Mouse (Mus musculus): ENCODE data around the gene Cib1. TPM values are rescaled to one million over a fixed set of nuclear protein-coding genes. Genes with fewer than 3 reads are reported as not detected.

The Cib1 gene
- 89.5 TPM for polyA plus RNA-seq (2014; fragmentation: Illumina TruSeq; extraction: RNeasy Lipid Tissue Mini Kit (QIAGEN cat#74804); ENCODE audit: low read depth, low replicate concordance)

DNA sequence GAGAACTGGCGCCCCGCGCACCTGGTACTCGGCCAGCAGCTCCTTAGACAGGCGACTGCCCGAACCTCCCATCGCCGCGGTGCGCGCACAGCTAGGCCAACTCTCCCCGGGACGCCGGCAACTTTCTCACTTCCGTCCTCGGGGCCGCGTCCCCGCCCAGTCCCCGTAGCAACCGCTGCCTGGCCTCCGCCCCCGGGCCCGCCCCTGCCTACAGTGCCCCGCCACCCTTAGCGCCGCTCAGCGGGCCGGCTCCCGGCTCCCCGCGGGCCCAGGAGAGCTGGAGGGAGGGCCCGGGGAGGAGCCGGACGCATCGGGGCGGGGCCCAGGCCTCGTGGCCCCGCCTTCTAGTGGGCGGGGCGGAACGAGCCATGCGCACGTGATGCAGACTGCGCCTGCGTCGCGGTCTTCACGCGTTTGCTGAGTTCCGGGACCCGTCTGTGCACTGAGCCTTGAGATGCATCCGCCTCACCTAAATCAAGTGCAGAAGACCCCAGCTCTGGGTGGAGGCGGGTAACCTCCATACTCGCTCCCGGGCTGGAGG lies at the start of gene Cib1, which contains the start of gene Gdpgp1:
Cib1 (minus strand) TSS at position 325 of the 541 bp plus-strand sequence.
Gdpgp1 (plus strand) TSS at position 377 of the 541 bp plus-strand sequence.

DNA sequence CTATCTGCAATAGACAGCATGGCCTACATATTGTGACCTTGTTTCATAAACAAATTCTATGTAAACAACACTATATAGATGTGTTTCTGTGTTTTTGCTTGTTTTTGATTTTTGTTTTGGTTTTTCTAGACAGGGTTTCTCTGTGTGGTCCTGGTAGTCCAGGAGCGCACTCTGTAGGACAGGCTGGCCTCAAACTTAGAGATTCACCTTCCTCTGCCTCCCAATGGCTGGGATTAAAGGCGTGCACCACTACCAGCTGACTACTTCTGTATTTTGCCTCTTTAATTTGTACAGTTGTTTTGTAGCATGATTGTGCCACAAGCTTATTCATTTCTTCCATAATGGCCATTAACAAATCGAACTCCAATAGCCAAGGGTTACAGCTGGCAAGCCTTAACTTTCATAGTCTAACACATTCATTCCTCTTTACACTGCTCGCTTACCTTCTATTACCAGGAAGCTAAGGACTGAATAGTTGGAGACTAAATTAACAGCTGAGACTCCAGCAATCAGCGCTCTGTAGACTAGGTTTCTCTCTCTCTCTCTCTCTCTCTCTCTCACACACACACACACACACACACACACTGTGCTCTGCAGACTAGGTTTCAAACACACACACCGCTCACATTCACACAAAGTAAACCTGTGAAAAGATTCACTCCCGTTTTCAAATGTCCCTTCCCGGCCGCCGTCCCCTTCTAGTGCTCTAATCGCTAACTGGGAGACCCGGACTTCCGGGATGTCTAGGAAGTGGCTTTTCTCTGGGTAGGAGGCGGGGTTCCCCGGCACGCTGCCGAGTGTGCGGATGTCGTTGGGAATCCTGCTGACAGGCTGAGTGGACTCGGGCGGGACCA lies 36.5 kb upstream of the Cib1 start, which contains the start of gene Vps33b:
Vps33b (plus strand) TSS at position 753 of the 854 bp plus-strand sequence.

DNA sequence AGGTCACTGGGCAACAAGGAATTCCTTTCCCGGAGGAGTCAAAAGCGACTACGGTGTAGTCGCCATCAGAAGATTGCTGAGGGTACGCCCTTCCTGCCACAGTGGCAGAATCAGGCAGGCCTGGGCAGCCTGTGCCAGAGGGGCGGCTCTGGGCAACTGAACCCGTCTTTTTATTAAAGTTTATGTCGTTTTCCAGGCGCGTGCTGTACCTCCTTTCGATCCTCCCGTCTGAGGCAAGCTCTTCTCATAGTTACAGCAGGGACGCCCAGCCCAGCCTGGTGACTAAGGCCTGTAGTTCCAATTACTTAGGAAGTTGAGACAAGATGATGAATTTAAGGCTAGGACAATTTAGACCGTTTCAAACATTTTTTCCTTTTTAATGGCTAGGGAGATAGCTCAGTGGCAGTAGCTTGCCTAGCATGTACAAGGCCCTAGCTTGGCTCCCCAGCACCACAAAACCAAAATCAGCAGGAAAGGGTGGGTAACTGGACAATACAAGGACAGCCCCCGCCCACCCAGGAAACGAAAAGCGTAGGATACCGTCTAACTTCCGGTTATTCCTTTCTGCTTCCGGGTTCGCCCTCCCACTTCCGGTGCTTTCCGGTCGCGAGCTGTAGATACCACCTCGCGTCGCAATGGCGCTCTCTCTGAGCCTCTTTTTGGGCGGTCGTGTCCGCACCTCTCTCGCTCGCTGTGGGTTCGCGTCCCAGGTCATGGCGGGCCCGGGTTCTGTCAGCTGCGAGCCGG lies 28.2 kb upstream of the Cib1 start, which contains the start of gene Ngrn:
Ngrn (plus strand) TSS at position 591 of the 747 bp plus-strand sequence.

DNA sequence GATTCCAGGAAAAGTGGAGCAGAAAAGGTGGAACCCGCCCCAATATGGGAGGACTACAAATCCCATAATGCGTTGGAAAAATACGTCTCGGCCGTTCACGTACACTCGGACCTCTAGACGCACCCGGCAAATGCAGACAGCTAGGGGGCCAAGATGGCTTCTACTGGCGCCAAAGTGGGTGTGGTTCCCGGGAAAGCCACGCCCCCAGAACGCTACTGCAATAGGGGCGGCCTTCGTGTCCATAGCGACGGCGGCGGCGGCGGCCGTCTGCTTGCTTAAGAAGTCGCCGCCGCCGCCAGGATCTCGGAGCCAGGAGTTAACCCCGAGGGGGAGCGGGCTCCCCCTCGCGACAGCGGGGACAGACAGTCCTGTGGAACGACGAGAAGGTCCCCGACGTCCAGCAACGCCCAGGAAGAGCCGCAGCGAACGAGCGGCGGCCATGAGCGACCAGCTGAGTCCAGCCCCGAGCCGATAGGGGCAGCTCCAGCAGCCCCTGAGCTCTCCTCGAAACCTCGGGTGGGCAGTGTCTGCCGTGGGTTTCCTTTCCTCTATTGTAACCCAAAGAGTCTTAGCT lies 13.6 kb upstream of the Cib1 start, which contains the start of gene Ttll13:
Ttll13 (plus strand) TSS at position 229 of the 574 bp plus-strand sequence.

DNA sequence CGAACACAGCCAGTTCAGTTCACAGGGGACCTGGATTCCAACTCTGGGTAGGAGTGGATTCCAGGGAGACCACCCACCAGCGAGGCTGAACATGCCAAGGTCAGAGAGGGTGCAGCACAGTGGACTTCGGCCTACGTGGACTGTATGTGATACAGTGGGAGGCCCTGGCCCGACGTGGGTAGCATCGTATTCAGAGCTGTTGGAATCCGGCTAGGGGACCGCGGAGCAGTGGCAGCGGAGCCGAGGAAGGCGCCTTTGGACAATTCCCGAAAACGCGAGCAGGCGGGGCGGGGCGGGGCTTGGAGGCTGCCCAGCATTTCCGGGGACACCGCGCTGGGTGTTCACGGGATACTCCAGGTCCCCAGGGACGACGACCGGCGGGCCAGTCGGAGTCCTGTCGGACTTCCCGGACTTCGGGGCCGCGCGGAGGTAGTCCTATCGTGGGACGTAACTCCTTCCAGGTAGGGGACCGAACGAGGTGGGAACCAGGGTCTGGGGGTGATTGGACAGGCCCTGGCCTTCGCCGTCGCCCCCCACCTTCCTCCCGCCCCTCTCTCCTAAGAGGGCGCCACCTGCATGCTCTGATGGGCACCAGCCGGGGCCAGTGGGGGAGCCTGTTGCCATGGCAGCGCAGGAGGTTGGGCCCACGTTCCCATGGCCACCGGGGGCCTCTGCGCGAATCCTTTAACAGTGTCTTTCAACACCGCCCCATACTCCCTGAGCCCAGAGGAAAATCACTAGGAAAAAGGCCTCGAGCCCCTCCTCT lies 45.9 kb downstream of the Cib1 start, which contains the start of gene Sema4b:
Sema4b (plus strand) TSS at position 311 of the 766 bp plus-strand sequence.

Other genes with a start within 250 kb of the Cib1 start
- gene Zfp710, start 208.0 kb downstream of the Cib1 start, polyA plus RNA-seq (2014; fragmentation: Illumina TruSeq; extraction: RNeasy Lipid Tissue Mini Kit (QIAGEN cat#74804); ENCODE audit: low read depth, low replicate concordance) = 12.4 TPM
- 136 TPM for gene Idh2, start 117.4 kb downstream of the Cib1 start, polyA plus RNA-seq (2014; fragmentation: Illumina TruSeq; extraction: RNeasy Lipid Tissue Mini Kit (QIAGEN cat#74804); ENCODE audit: low read depth, low replicate concordance)
- 13.7 TPM for gene Sema4b, start 46.0 kb downstream of the Cib1 start, polyA plus RNA-seq (2014; fragmentation: Illumina TruSeq; extraction: RNeasy Lipid Tissue Mini Kit (QIAGEN cat#74804); ENCODE audit: low read depth, low replicate concordance)
- gene Gdpgp1, start 52 bp upstream of the Cib1 start, polyA plus RNA-seq (2014; fragmentation: Illumina TruSeq; extraction: RNeasy Lipid Tissue Mini Kit (QIAGEN cat#74804); ENCODE audit: low read depth, low replicate concordance) = 2.5 TPM
- 9.4 TPM for gene Ttll13, start 13.6 kb upstream of the Cib1 start, polyA plus RNA-seq (2014; fragmentation: Illumina TruSeq; extraction: RNeasy Lipid Tissue Mini Kit (QIAGEN cat#74804); ENCODE audit: low read depth, low replicate concordance)
- 36.8 TPM for gene Ngrn, start 28.4 kb upstream of the Cib1 start, polyA plus RNA-seq (2014; fragmentation: Illumina TruSeq; extraction: RNeasy Lipid Tissue Mini Kit (QIAGEN cat#74804); ENCODE audit: low read depth, low replicate concordance)
- 14.3 TPM for gene Vps33b, start 36.8 kb upstream of the Cib1 start, polyA plus RNA-seq (2014; fragmentation: Illumina TruSeq; extraction: RNeasy Lipid Tissue Mini Kit (QIAGEN cat#74804); ENCODE audit: low read depth, low replicate concordance)
- gene Prc1, start 61.6 kb upstream of the Cib1 start, polyA plus RNA-seq (2014; fragmentation: Illumina TruSeq; extraction: RNeasy Lipid Tissue Mini Kit (QIAGEN cat#74804); ENCODE audit: low read depth, low replicate concordance) = 4.9 TPM
- gene Rccd1, start 91.6 kb upstream of the Cib1 start, polyA plus RNA-seq (2014; fragmentation: Illumina TruSeq; extraction: RNeasy Lipid Tissue Mini Kit (QIAGEN cat#74804); ENCODE audit: low read depth, low replicate concordance) = 22.6 TPM
- gene Unc45a, start 108.2 kb upstream of the Cib1 start, polyA plus RNA-seq (2014; fragmentation: Illumina TruSeq; extraction: RNeasy Lipid Tissue Mini Kit (QIAGEN cat#74804); ENCODE audit: low read depth, low replicate concordance) = 27.2 TPM
- gene Hddc3, start 110.3 kb upstream of the Cib1 start, polyA plus RNA-seq (2014; fragmentation: Illumina TruSeq; extraction: RNeasy Lipid Tissue Mini Kit (QIAGEN cat#74804); ENCODE audit: low read depth, low replicate concordance) = 28.5 TPM
- 74.3 TPM for gene Man2a2, start 138.6 kb upstream of the Cib1 start, polyA plus RNA-seq (2014; fragmentation: Illumina TruSeq; extraction: RNeasy Lipid Tissue Mini Kit (QIAGEN cat#74804); ENCODE audit: low read depth, low replicate concordance)
- 11.1 TPM for gene Fes, start 155.1 kb upstream of the Cib1 start, polyA plus RNA-seq (2014; fragmentation: Illumina TruSeq; extraction: RNeasy Lipid Tissue Mini Kit (QIAGEN cat#74804); ENCODE audit: low read depth, low replicate concordance)
- gene Furin, start 172.6 kb upstream of the Cib1 start, polyA plus RNA-seq (2014; fragmentation: Illumina TruSeq; extraction: RNeasy Lipid Tissue Mini Kit (QIAGEN cat#74804); ENCODE audit: low read depth, low replicate concordance) = 53.4 TPM

Measured in adipose tissue, adult 10 weeks (tissue).